Mouse (Mus musculus) intestine, embryonic 15.5 days (tissue): ENCODE data around the gene Dus2. TPM values are rescaled to one million over a fixed set of nuclear protein-coding genes. Genes with fewer than 3 reads are reported as not detected.
"Not testable (repeated sequence)": the region's sequence is repeated elsewhere in the genome, so short reads cannot be mapped to it uniquely, and the experiment has no call there.

Experiments used
- ATAC-seq: fragments of 200-750 bp; cut with Nextera tagmentation; 2 replicates; pipeline ENCODE4 v1.8.0; 2017; ENCODE audit warnings: moderate TSS enrichment, moderate library complexity
- H3K27ac ChIP-seq: fragments of 300-500 bp; sonication (generic); 2 replicates; pipeline ENCODE4 v1.5.1; 2015; ENCODE audit warnings: mild to moderate bottlenecking, inconsistent platforms
- H3K27me3 ChIP-seq: fragments of 300-500 bp; sonication (generic); replicated peaks from 2 replicates; pipeline ENCODE4 v1.6.1; 2015; ENCODE audit warnings: inconsistent platforms
- H3K36me3 ChIP-seq: fragments of 300-500 bp; sonication (generic); 2 replicates; pipeline ENCODE4 v1.6.1; 2015; ENCODE audit warnings: inconsistent platforms
- H3K4me1 ChIP-seq: fragments of 300-500 bp; sonication (generic); replicated peaks from 2 replicates; pipeline ENCODE4 v1.6.1; 2015; ENCODE audit warnings: inconsistent platforms
- H3K4me2 ChIP-seq: fragments of 300-500 bp; sonication (generic); replicated peaks from 2 replicates; pipeline ENCODE4 v1.6.1; 2015; ENCODE audit warnings: mild to moderate bottlenecking, inconsistent platforms
- H3K4me3 ChIP-seq: fragments of 300-500 bp; sonication (generic); replicated peaks from 2 replicates; pipeline ENCODE4 v1.5.1; 2015; ENCODE audit warnings: inconsistent platforms
- H3K9ac ChIP-seq: fragments of 300-500 bp; sonication (generic); 2 replicates; pipeline ENCODE4 v1.6.1; 2015; ENCODE audit warnings: inconsistent platforms
- H3K9me3 ChIP-seq: fragments of 300-500 bp; sonication (generic); 2 replicates; pipeline ENCODE4 v1.6.1; 2016; ENCODE audit warnings: inconsistent platforms
- WGBS: fragments of 180-500 bp; shearing (Covaris S2); methylation state at CpG from one replicate; pipeline ENCODE4 v1.1.7; 2015; 5-methylcytosine and 5-hydroxymethylcytosine counted together
- polyA plus RNA-seq: library from polyadenylated mRNA; unstranded; fragments of >200 nt; fragmentation: Nextera tagmentation; extraction: Ambion mirVana; gene quantifications from 2 replicates; pipeline ENCODE4 v1.2.1, GENCODE M21; 2015

Dus2 gene
- polyA plus RNA-seq, 1 experiment from 2014 or later: 16.2 TPM

- Histone ChIP-seq H3K27me3 (no peaks in the 10 kb centered on the region), H3K9ac (peak overlapping the region; percentile 86), H3K9me3 (no peaks in the 10 kb centered on the region), H3K4me3 (peak overlapping the region; percentile 78), H3K4me2 (peak overlapping the region; percentile 86), H3K4me1 (peaks cover 31% of the 10 kb centered on the region), H3K27ac (peak overlapping the region; percentile 95), H3K36me3 (no peaks in the 10 kb centered on the region)
- peak; percentile 81 for ATAC-seq
- WGBS: 2% methylated on average over 40 of the region's 40 CpGs
Observed at GRCm38 (mm10) chr8:105965266-105965904, 25.8 kb upstream of the Dus2 start.

DNA sequence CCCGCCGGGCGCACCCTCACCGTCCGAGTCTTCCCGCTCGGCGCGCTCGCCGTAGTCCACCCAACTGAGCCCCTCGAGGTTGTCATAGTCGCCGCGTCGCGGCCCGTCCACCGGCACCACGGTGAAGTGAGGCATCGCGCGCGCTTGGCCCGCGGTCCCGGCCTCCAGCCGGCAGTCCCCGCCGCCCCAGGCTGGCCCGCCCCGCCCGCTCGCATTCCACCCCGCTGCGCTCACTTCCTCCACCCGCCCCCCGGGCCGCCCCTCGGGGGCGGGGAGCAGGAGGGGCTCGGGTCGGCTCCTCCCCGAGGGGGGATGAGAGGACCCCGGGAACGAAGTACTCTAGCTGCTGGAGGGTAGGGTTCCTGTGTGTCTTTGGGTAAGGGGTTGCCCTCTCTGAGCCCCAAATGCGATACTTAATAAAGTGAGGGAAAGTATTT, 25.2 kb upstream of the Dus2 start, which contains the start of gene Slc12a4:
Gene Slc12a4, minus strand, starts transcription at position 193 of the 437 bp plus-strand sequence.
- no peaks in the 10 kb centered on the region for H3K27me3 ChIP-seq
- H3K27ac ChIP-seq: peak within 1 kb of the TSS; percentile 95
- under 1% methylated on average over 43 of the region's 47 CpGs for WGBS
- peaks cover 30% of the 10 kb centered on the region for H3K4me1 ChIP-seq
- peak within 1 kb of the TSS; percentile 78 for H3K4me3 ChIP-seq
- peak; percentile 94 for ATAC-seq
- H3K9me3 ChIP-seq: no peaks in the 10 kb centered on the region
- H3K4me2 ChIP-seq: peak within 1 kb of the TSS; percentile 86
- H3K36me3 ChIP-seq: no peaks in the 10 kb centered on the region
- H3K9ac ChIP-seq: peak within 1 kb of the TSS; percentile 86

- peak; percentile 48 for ATAC-seq
- Histone ChIP-seq H3K27ac (peak overlapping the region; percentile 95), H3K9me3 (no peaks in the 10 kb centered on the region), H3K4me2 (peak overlapping the region; percentile 86), H3K27me3 (no peaks in the 10 kb centered on the region), H3K4me1 (peaks cover 30% of the 10 kb centered on the region), H3K9ac (no peak overlapping the region), H3K4me3 (peak overlapping the region; percentile 78; the same call in 1 of the 2 replicates), H3K36me3 (no peaks in the 10 kb centered on the region)
- 7% methylated on average over 19 of the region's 19 CpGs for WGBS
Observed at GRCm38 (mm10) chr8:105966692-105967311, 24.3 kb upstream of the Dus2 start.

- no peaks in the 10 kb centered on the region for H3K36me3 ChIP-seq
- WGBS: 69% methylated on average over 1 of the region's 1 CpGs
- H3K9me3 ChIP-seq: no peaks in the 10 kb centered on the region
- no peak overlapping the region for H3K27ac ChIP-seq
- H3K4me2 ChIP-seq: no peak overlapping the region
- no peak overlapping the region for H3K9ac ChIP-seq
- no peak overlapping the region for H3K4me3 ChIP-seq
- peaks cover 18% of the 10 kb centered on the region for H3K4me1 ChIP-seq
- no peak for ATAC-seq
- H3K27me3 ChIP-seq: no peaks in the 10 kb centered on the region
Observed at GRCm38 (mm10) chr8:105969367-105969766, 21.8 kb upstream of the Dus2 start.

- H3K27me3 ChIP-seq: no peaks in the 10 kb centered on the region
- no peaks in the 10 kb centered on the region for H3K9me3 ChIP-seq
- H3K36me3 ChIP-seq: no peaks in the 10 kb centered on the region
- no peak overlapping the region for H3K4me3 ChIP-seq
- H3K9ac ChIP-seq: no peak overlapping the region
- no peak for ATAC-seq
- no peak overlapping the region for H3K4me2 ChIP-seq
- H3K27ac ChIP-seq: no peak overlapping the region
- peaks cover 9% of the 10 kb centered on the region for H3K4me1 ChIP-seq
- 74% methylated on average over 8 of the region's 8 CpGs for WGBS
Observed at GRCm38 (mm10) chr8:105971019-105971720, 20.0 kb upstream of the Dus2 start.

- Histone ChIP-seq H3K9ac (no peak overlapping the region), H3K4me2 (no peak overlapping the region), H3K27me3 (no peaks in the 10 kb centered on the region), H3K4me1 (no peaks in the 10 kb centered on the region), H3K4me3 (no peak overlapping the region), H3K27ac (no peak overlapping the region), H3K36me3 (no peaks in the 10 kb centered on the region), H3K9me3 (no peaks in the 10 kb centered on the region)
- 71% methylated on average over 7 of the region's 7 CpGs for WGBS
- ATAC-seq: no peak
Observed at GRCm38 (mm10) chr8:105975363-105975762, 15.8 kb upstream of the Dus2 start.

DNA sequence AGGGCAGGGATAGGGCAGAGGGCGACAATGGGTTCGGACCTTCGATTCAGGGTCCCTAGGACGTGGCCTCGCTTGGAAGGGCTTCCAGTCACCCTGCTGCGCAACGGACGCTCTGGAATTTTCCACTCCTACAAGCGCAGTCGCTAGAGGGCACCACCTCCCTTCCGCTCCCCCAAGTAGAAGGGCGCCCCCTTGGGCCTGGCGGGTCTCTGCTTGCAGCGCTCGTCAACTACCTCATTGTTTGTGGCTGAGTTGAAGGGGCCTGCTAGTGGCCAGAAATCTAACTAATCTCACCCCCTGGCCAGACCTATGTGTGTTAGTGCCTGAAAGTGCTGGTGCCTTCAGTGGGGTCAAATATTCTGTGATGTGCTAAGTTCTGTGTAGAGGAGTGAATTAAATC, 11.8 kb upstream of the Dus2 start, which contains the start of gene Dpep3:
Gene Dpep3, minus strand, starts transcription at position 105 of the 400 bp plus-strand sequence.
- H3K36me3 ChIP-seq: no peaks in the 10 kb centered on the region
- WGBS: 93% methylated on average over 15 of the region's 15 CpGs

DNA sequence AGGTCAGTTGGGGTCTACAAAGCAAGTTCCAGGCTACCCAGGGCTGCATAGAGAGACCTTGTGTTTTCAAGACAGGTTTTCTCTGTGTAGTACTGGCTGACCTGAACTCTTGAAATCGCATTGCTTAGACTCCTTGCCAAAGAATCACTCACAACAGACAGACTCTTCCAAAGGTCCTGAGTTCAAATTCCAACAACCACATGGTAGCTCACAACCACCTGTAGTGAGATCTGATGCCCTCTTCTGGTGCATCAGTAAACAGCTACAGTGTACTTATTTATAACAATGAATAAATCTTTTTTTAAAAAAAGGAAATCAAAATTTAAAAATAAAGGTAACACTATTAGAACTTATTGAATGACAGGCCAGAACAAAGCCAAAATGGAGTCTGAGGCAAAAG, 10.0 kb upstream of the Dus2 start:
- H3K9ac ChIP-seq: no peak overlapping the region
- H3K4me1 ChIP-seq: no peaks in the 10 kb centered on the region
- H3K27ac ChIP-seq: no peak overlapping the region
- 95% methylated on average over 1 of the region's 1 CpGs for WGBS
- no peaks in the 10 kb centered on the region for H3K27me3 ChIP-seq
- no peaks in the 10 kb centered on the region for H3K36me3 ChIP-seq
- no peak for ATAC-seq
- H3K4me2 ChIP-seq: no peak overlapping the region
- no peak overlapping the region for H3K4me3 ChIP-seq
- no peaks in the 10 kb centered on the region for H3K9me3 ChIP-seq

More for the DNA sequence above, 11.8 kb upstream of the Dus2 start, which contains the start of gene Dpep3:
- ATAC-seq: no peak
- Histone ChIP-seq H3K4me3 (no peak within 1 kb of the TSS), H3K27me3 (no peaks in the 10 kb centered on the region), H3K9ac (no peak within 1 kb of the TSS), H3K4me1 (no peaks in the 10 kb centered on the region), H3K27ac (no peak within 1 kb of the TSS), H3K4me2 (no peak within 1 kb of the TSS), H3K9me3 (no peaks in the 10 kb centered on the region)

- H3K9me3 ChIP-seq, H3K27ac ChIP-seq, H3K9ac ChIP-seq, H3K36me3 ChIP-seq, H3K27me3 ChIP-seq, H3K4me3 ChIP-seq, H3K4me2 ChIP-seq, H3K4me1 ChIP-seq, ATAC-seq: not testable (repeated sequence)
- 75% methylated on average over 10 of the region's 11 CpGs for WGBS
Observed at GRCm38 (mm10) chr8:105983406-105983805, 7.7 kb upstream of the Dus2 start.

DNA sequence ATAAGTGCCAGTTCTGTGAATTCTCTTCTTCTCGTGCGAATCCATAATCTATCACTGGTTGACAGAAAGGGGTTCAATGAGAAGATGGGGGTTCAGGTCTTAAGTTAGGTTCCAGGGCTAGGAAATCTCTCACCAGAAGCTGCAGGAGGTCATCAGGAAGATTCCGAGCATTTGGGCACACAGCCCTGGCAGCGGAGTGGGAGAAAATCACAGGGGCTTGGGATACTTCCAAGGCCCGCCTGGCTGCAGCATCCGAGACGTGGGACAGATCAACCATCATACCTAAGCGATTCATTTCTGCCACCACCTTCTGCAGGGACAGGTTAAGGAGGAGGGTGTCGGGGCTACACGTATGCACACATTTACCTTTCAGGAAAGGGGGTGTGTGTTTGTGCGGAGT, 2.6 kb upstream of the Dus2 start:
- H3K36me3 ChIP-seq: no peaks in the 10 kb centered on the region
- H3K27ac ChIP-seq: no peak overlapping the region
- peaks cover 6% of the 10 kb centered on the region; the same call in 1 of the 2 replicates for H3K4me1 ChIP-seq
- ATAC-seq: no peak
- WGBS: 83% methylated on average over 11 of the region's 11 CpGs
- no peaks in the 10 kb centered on the region for H3K9me3 ChIP-seq
- H3K9ac ChIP-seq: no peak overlapping the region
- no peak overlapping the region for H3K4me3 ChIP-seq
- no peak overlapping the region for H3K4me2 ChIP-seq
- no peaks in the 10 kb centered on the region for H3K27me3 ChIP-seq

DNA sequence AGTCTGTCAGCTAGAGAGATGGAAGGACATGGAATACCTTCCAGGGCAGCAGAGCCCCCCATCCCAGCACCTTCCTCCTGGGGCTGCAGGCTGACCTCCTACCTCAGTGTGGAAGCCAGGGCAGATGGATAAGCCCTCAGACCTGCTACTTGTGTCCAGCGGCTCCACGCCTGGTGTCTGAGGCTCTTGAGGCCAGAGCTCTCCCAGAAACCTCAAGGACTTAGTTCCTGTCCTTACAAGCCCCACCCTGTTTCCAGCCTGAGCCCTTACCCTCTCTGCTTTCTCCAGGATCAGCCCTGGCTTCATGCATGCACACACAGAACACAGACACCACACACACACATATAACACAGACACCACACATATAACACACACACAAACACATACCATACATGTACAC, 409 bp downstream of the Dus2 start:
- peaks cover 6% of the 10 kb centered on the region; the same call in 1 of the 2 replicates for H3K4me1 ChIP-seq
- H3K27me3 ChIP-seq: no peaks in the 10 kb centered on the region
- peak overlapping the region; percentile 38; the same call in 1 of the 2 replicates for H3K4me2 ChIP-seq
- 65% methylated on average over 2 of the region's 2 CpGs for whole genome bisulfite sequencing
- no peak overlapping the region for H3K9ac ChIP-seq
- no peaks in the 10 kb centered on the region for H3K36me3 ChIP-seq
- no peaks in the 10 kb centered on the region for H3K9me3 ChIP-seq
- H3K4me3 ChIP-seq: no peak overlapping the region
- ATAC-seq: no peak
- no peak overlapping the region for H3K27ac ChIP-seq

DNA sequence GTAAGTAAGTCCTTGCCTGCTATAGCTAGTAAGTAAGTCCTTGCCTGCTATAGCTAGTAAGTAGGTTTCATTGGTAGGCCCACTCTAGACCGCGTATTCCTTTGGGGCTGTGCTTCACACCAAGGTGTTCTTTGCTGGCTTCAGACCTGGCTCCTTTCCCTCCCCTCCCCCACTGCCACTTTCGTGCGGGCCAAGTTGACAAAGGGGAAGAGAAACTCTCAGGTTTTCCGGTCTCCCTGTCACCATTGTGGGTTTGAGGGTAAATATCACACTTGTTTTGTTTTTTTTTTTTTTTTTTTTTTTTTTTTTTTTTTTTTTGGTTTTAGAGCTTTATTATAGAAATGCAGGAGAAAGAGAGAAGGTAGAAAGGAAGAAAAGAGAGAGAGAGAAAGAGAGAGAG, 1.4 kb downstream of the Dus2 start:
- ATAC-seq: no peak
- no peaks in the 10 kb centered on the region for H3K27me3 ChIP-seq
- no peak overlapping the region for H3K27ac ChIP-seq
- no peak overlapping the region for H3K4me3 ChIP-seq
- no peaks in the 10 kb centered on the region for H3K9me3 ChIP-seq
- WGBS: 53% methylated on average over 5 of the region's 5 CpGs
- H3K4me1 ChIP-seq: peaks cover 6% of the 10 kb centered on the region; the same call in 1 of the 2 replicates
- no peaks in the 10 kb centered on the region for H3K36me3 ChIP-seq
- no peak overlapping the region for H3K4me2 ChIP-seq
- no peak overlapping the region for H3K9ac ChIP-seq
